Comparison of ENCODE assay signal across 8 mouse cellular contexts in genomic region chr9:64810822-64811537, GRCm38 (mm10). TPM values are rescaled to one million over a fixed set of nuclear protein-coding genes. Genes with fewer than 3 reads are reported as not detected.
DNase-seq lines count a peak whose midpoint lies in the region; ATAC-seq lines count a peak whose summit lies in the region.

Gene Dennd4a, plus strand, starts transcription at chr9:64811340.

- no peaks in the 10 kb centered on the region for H3K27me3 ChIP-seq in hindbrain, embryonic 15.5 days

- no peaks in the 10 kb centered on the region for H3K9me3 ChIP-seq in hindbrain, embryonic 15.5 days

- peaks cover 24% of the 10 kb centered on the region for H3K4me1 ChIP-seq in hindbrain, embryonic 15.5 days (replicated peaks)

- H3K4me2 ChIP-seq in hindbrain, embryonic 15.5 days, result peak within 1 kb of the TSS; percentile 70

- under 1% methylated on average over 49 of the region's 51 CpGs for WGBS in hindbrain, embryonic 15.5 days

- ATAC-seq in hindbrain, embryonic 15.5 days (ENCODE audit: low FRiP score, low read depth), result peak; percentile 97

- H3K27ac ChIP-seq in hindbrain, embryonic 15.5 days (replicated peaks), result peak within 1 kb of the TSS; percentile 98

- peak within 1 kb of the TSS; percentile 82 for H3K9ac ChIP-seq in hindbrain, embryonic 15.5 days

- no peaks in the 10 kb centered on the region for H3K36me3 ChIP-seq in hindbrain, embryonic 15.5 days

- peak; percentile 99 for DNase-seq in T-cell, adult 2 months (ENCODE audit: low spot score)
- peak; percentile 96 to 98 for DNase-seq in cerebellum, postnatal 36 days
- peak; percentile 98 to 99 for DNase-seq in frontal cortex, postnatal 36 days (ENCODE audit: low spot score in 2 of 2)
- peak; percentile 98 for DNase-seq in left cerebral cortex, adult 11 months (ENCODE audit: low spot score)
- DNase-seq in lung, postnatal 4 days, result peak; percentile 99
- peak; percentile 98 for DNase-seq in retina, postnatal 7 days (ENCODE audit: low read depth, low spot score)
- peak; percentile 92 for DNase-seq in urinary bladder, adult 2 months (ENCODE audit: low spot score)

- peak within 1 kb of the TSS; percentile 78 for H3K4me3 ChIP-seq in hindbrain, embryonic 15.5 days

RNA-seq across cellular contexts. Expression of gene Dennd4a, which starts in this region (rescaled TPM):
- polyA plus RNA-seq in hindbrain, embryonic 15.5 days (2015; fragmentation: Nextera tagmentation; extraction: Ambion mirVana), result 10.9 and 11.1 TPM in 2 replicates
- polyA plus RNA-seq in urinary bladder, adult 2 months (2012; rRNA removed), result 10.5 and 10.8 TPM in 2 replicates

Comparison
In these comparisons a context has a peak if more than half of its experiments do, and no peak if none do; other contexts are left out.
1. Peak in every context shown above with its lines: DNase-seq, ATAC-seq, H3K4me3 ChIP-seq and H3K27ac ChIP-seq.